Mouse (Mus musculus): Measurements from ENCODE around the gene Vrk2. TPM values are rescaled to one million over a fixed set of nuclear protein-coding genes. Genes with fewer than 3 reads are reported as not detected.

The Vrk2 gene
- polyA plus RNA-seq, 1 experiment from 2014 or later: 7.0 TPM

- Histone ChIP-seq H3K9me3 (ENCODE audit: control insufficient read depth, low read length) (no peaks in the 10 kb centered on the region), H3K36me3 (ENCODE audit: control insufficient read depth, insufficient read depth) (no peaks in the 10 kb centered on the region), H3K4me2 (ENCODE audit: low read length) (no peak overlapping the region), H3K9ac (replicated peaks; ENCODE audit: low read depth, low read length) (no peak overlapping the region), H3K27ac (ENCODE audit: low read length) (no peak overlapping the region), H3K4me3 (replicated peaks; ENCODE audit: low read length) (no peak overlapping the region), H3K27me3 (replicated peaks; ENCODE audit: control insufficient read depth, insufficient read depth, low read length) (no peaks in the 10 kb centered on the region), H3K4me1 (replicated peaks; ENCODE audit: control insufficient read depth, insufficient read depth, low read length) (no peaks in the 10 kb centered on the region)
- ATAC-seq: no peak
- WGBS: 88% methylated on average over 2 of the region's 2 CpGs
Measured at GRCm38 (mm10) chr11:26601571-26602175, 7.9 kb upstream of the Vrk2 start.

DNA sequence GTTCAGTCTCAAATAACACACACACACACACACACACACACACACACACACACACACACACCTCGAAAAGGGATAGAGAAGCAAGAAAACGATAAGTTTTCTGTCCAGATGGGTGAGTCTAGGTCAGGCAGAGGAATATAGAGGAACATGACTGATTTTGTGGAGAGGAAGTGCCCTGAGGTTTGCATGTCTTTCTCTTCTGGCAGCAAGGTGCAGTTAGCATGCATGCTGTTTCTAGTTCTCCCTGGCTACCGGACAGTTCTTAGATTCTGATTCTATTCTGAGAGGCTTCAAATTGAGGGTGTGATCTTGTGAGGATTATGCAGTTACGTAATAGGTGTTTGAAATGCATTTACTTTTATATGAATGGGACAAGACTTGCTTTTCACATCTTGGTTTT is 6.9 kb upstream of the Vrk2 start:
- ATAC-seq: no peak
- WGBS: 90% methylated on average over 4 of the region's 4 CpGs
- no peak overlapping the region for H3K27ac ChIP-seq (ENCODE audit: low read length)
- H3K4me1 ChIP-seq (replicated peaks; ENCODE audit: control insufficient read depth, insufficient read depth, low read length): no peaks in the 10 kb centered on the region
- H3K4me2 ChIP-seq (ENCODE audit: low read length): no peak overlapping the region
- no peaks in the 10 kb centered on the region for H3K36me3 ChIP-seq (ENCODE audit: control insufficient read depth, insufficient read depth)
- H3K9me3 ChIP-seq (ENCODE audit: control insufficient read depth, low read length): no peaks in the 10 kb centered on the region
- H3K4me3 ChIP-seq (replicated peaks; ENCODE audit: low read length): no peak overlapping the region
- H3K9ac ChIP-seq (replicated peaks; ENCODE audit: low read depth, low read length): no peak overlapping the region
- no peaks in the 10 kb centered on the region for H3K27me3 ChIP-seq (replicated peaks; ENCODE audit: control insufficient read depth, insufficient read depth, low read length)

GRCm38 (mm10) chr11:26598876-26599275 is 5.1 kb upstream of the Vrk2 start:
- Histone ChIP-seq H3K4me3 (replicated peaks; ENCODE audit: low read length) (no peak overlapping the region), H3K4me2 (ENCODE audit: low read length) (no peak overlapping the region), H3K27ac (ENCODE audit: low read length) (no peak overlapping the region), H3K27me3 (replicated peaks; ENCODE audit: control insufficient read depth, insufficient read depth, low read length) (no peaks in the 10 kb centered on the region), H3K9ac (replicated peaks; ENCODE audit: low read depth, low read length) (no peak overlapping the region), H3K4me1 (replicated peaks; ENCODE audit: control insufficient read depth, insufficient read depth, low read length) (no peaks in the 10 kb centered on the region; the same call in 1 of the 2 replicates), H3K9me3 (ENCODE audit: control insufficient read depth, low read length) (no peaks in the 10 kb centered on the region), H3K36me3 (ENCODE audit: control insufficient read depth, insufficient read depth) (no peaks in the 10 kb centered on the region)
- ATAC-seq: no peak
- WGBS: 79% methylated on average over 1 of the region's 1 CpGs

DNA sequence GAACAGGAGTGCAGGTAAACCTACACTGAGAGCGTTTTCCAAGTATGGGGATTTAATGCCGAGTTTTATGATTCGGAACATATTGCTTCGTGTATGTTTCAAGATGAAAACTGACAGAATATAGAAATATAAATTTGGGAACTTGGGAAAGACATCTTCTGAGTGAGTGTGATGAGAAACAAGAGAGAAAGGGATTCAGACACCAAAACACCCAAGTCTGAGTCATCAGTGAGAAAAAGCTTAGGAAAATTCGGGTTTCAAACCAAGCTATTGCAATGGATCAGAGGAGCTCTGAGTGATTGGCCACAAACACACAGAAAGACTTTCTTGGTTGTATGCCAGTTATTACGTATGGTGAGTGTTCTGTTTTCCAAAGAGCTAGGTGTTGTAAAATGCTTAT is 4.0 kb upstream of the Vrk2 start:
- 72% methylated on average over 6 of the region's 6 CpGs for WGBS
- H3K4me3 ChIP-seq (replicated peaks; ENCODE audit: low read length): no peak overlapping the region
- no peak overlapping the region for H3K9ac ChIP-seq (replicated peaks; ENCODE audit: low read depth, low read length)
- no peaks in the 10 kb centered on the region for H3K27me3 ChIP-seq (replicated peaks; ENCODE audit: control insufficient read depth, insufficient read depth, low read length)
- no peaks in the 10 kb centered on the region for H3K36me3 ChIP-seq (ENCODE audit: control insufficient read depth, insufficient read depth)
- no peak overlapping the region for H3K4me2 ChIP-seq (ENCODE audit: low read length)
- no peak for ATAC-seq
- no peaks in the 10 kb centered on the region for H3K9me3 ChIP-seq (ENCODE audit: control insufficient read depth, low read length)
- peaks cover 10% of the 10 kb centered on the region for H3K4me1 ChIP-seq (replicated peaks; ENCODE audit: control insufficient read depth, insufficient read depth, low read length)
- H3K27ac ChIP-seq (ENCODE audit: low read length): no peak overlapping the region

DNA sequence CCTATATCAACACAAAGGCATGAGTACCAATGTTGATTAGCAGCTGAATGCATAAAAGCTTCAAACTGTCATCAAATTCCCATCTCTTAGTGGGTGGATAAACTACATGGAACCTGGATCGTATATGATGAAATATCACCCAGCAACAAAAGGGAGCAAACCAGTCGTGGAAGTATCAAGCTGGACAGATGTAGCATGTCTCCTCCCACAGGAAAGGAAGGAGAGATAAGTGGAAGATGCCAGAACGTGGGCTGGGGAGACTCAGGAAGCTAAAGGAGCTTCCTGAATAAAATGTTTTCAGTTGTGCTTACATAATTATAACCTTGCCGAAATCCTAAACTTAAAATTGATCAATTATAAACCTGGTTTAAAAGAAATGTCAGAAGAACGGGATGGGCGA is 3.3 kb upstream of the Vrk2 start:
- 85% methylated on average over 6 of the region's 6 CpGs for WGBS

GRCm38 (mm10) chr11:26596186-26596585 is 2.4 kb upstream of the Vrk2 start:
- H3K36me3 ChIP-seq (ENCODE audit: control insufficient read depth, insufficient read depth): no peaks in the 10 kb centered on the region
- no peak overlapping the region for H3K27ac ChIP-seq (ENCODE audit: low read length)
- no peak overlapping the region for H3K4me2 ChIP-seq (ENCODE audit: low read length)
- 83% methylated on average over 1 of the region's 1 CpGs for WGBS
- no peaks in the 10 kb centered on the region for H3K9me3 ChIP-seq (ENCODE audit: control insufficient read depth, low read length)
- no peak overlapping the region for H3K4me3 ChIP-seq (replicated peaks; ENCODE audit: low read length)
- peaks cover 15% of the 10 kb centered on the region for H3K4me1 ChIP-seq (replicated peaks; ENCODE audit: control insufficient read depth, insufficient read depth, low read length)
- H3K27me3 ChIP-seq (replicated peaks; ENCODE audit: control insufficient read depth, insufficient read depth, low read length): no peaks in the 10 kb centered on the region
- H3K9ac ChIP-seq (replicated peaks; ENCODE audit: low read depth, low read length): no peak overlapping the region
- peak; percentile 22 for ATAC-seq

More for the DNA sequence above, 3.3 kb upstream of the Vrk2 start:
- Histone ChIP-seq H3K36me3 (ENCODE audit: control insufficient read depth, insufficient read depth) (no peaks in the 10 kb centered on the region), H3K4me2 (ENCODE audit: low read length) (no peak overlapping the region), H3K9me3 (ENCODE audit: control insufficient read depth, low read length) (no peaks in the 10 kb centered on the region), H3K4me3 (replicated peaks; ENCODE audit: low read length) (no peak overlapping the region), H3K27me3 (replicated peaks; ENCODE audit: control insufficient read depth, insufficient read depth, low read length) (no peaks in the 10 kb centered on the region), H3K4me1 (replicated peaks; ENCODE audit: control insufficient read depth, insufficient read depth, low read length) (peaks cover 15% of the 10 kb centered on the region), H3K27ac (ENCODE audit: low read length) (no peak overlapping the region), H3K9ac (replicated peaks; ENCODE audit: low read depth, low read length) (no peak overlapping the region)
- ATAC-seq: no peak

- ATAC-seq: no peak
- Histone ChIP-seq H3K4me3 (replicated peaks; ENCODE audit: low read length) (no peak overlapping the region), H3K4me2 (ENCODE audit: low read length) (no peak overlapping the region), H3K27ac (ENCODE audit: low read length) (no peak overlapping the region), H3K27me3 (replicated peaks; ENCODE audit: control insufficient read depth, insufficient read depth, low read length) (no peaks in the 10 kb centered on the region), H3K4me1 (replicated peaks; ENCODE audit: control insufficient read depth, insufficient read depth, low read length) (peaks cover 15% of the 10 kb centered on the region), H3K9ac (replicated peaks; ENCODE audit: low read depth, low read length) (no peak overlapping the region), H3K36me3 (ENCODE audit: control insufficient read depth, insufficient read depth) (no peaks in the 10 kb centered on the region), H3K9me3 (ENCODE audit: control insufficient read depth, low read length) (no peaks in the 10 kb centered on the region)
- 88% methylated on average over 1 of the region's 1 CpGs for WGBS
Measured at GRCm38 (mm10) chr11:26594487-26594886, 688 bp upstream of the Vrk2 start.

DNA sequence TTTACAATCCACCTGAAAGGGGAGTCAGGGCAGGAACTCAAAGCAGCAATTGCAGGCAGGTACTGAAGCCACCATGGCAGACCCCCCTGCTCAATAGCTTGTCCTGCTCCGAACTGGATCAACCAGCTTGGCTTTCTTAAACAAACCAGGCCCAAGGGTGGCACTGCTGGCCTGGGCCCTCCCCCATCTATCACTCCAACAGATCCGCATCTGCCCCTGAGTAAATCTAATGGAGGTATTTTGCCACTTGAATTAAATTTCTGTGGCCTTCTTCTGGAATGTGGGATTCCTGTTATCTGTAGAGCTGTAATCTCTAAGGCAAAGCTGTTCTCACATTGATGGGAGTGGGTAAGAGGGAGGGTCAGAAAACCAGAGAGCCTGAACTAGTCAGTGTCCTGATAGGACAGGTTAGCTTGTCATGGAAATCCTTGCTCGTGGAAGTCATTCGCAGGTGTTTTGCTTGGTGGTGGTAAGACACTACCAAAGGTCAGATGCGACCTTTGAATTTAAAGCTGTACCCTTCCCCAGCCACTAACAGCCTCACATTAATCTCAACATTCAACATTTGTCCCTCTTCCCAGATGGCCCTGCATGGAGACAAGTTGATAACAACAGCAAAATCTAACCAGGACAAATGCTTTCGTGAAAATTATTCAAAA is 1.3 kb downstream of the Vrk2 start:
- H3K27ac ChIP-seq (ENCODE audit: low read length): 0 out of 2 replicates have a peak overlapping the region, but pooled peaks have one; percentile 8
- ATAC-seq: no peak
- peaks cover 15% of the 10 kb centered on the region for H3K4me1 ChIP-seq (replicated peaks; ENCODE audit: control insufficient read depth, insufficient read depth, low read length)
- no peaks in the 10 kb centered on the region for H3K27me3 ChIP-seq (replicated peaks; ENCODE audit: control insufficient read depth, insufficient read depth, low read length)
- H3K4me3 ChIP-seq (replicated peaks; ENCODE audit: low read length): peak overlapping the region; percentile 54
- H3K9ac ChIP-seq (replicated peaks; ENCODE audit: low read depth, low read length): peak overlapping the region; percentile 75; the same call in 1 of the 2 replicates
- 31% methylated on average over 6 of the region's 6 CpGs for WGBS
- H3K4me2 ChIP-seq (ENCODE audit: low read length): peak overlapping the region; percentile 87
- no peaks in the 10 kb centered on the region for H3K36me3 ChIP-seq (ENCODE audit: control insufficient read depth, insufficient read depth)
- no peaks in the 10 kb centered on the region for H3K9me3 ChIP-seq (ENCODE audit: control insufficient read depth, low read length)

- Histone ChIP-seq H3K36me3 (ENCODE audit: control insufficient read depth, insufficient read depth) (no peaks in the 10 kb centered on the region), H3K4me1 (replicated peaks; ENCODE audit: control insufficient read depth, insufficient read depth, low read length) (peaks cover 21% of the 10 kb centered on the region), H3K9ac (replicated peaks; ENCODE audit: low read depth, low read length) (no peak overlapping the region), H3K27me3 (replicated peaks; ENCODE audit: control insufficient read depth, insufficient read depth, low read length) (no peaks in the 10 kb centered on the region), H3K4me2 (ENCODE audit: low read length) (no peak overlapping the region), H3K9me3 (ENCODE audit: control insufficient read depth, low read length) (no peaks in the 10 kb centered on the region), H3K27ac (ENCODE audit: low read length) (peak overlapping the region; percentile 86), H3K4me3 (replicated peaks; ENCODE audit: low read length) (no peak overlapping the region)
- 79% methylated on average over 1 of the region's 1 CpGs for WGBS
- no peak for ATAC-seq
Measured at GRCm38 (mm10) chr11:26587184-26587524, 6.6 kb downstream of the Vrk2 start.

All from forebrain, embryonic 16.5 days (tissue).